Mouse (Mus musculus): ENCODE measurements around the gene Spink8. TPM values are rescaled to one million over a fixed set of nuclear protein-coding genes. Genes with fewer than 3 reads are reported as not detected.

The Spink8 gene
- total RNA-seq (2023) = not detected

DNA sequence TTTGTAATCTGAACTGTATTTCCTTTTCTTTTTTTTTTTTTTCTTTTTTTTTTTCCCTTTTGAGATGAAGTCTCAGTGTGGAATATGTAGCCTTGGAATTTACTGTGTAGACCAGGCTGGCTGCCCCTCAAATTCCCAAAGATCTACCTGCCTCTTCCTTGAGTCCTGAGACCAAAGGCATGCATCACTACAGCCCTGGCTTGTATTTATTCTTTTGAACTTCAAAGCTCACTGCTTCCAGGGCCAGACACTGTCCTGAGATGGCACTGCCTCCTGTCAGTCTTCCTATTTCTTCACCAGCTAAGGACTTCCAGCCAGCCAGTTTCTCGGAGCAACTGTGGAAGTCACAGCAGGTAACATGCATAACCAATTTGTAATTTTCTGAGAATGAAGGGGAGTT is at the start of gene Spink8:
Gene Spink8 (plus strand): TSS at position 301 of the 400 bp plus-strand sequence.

DNA sequence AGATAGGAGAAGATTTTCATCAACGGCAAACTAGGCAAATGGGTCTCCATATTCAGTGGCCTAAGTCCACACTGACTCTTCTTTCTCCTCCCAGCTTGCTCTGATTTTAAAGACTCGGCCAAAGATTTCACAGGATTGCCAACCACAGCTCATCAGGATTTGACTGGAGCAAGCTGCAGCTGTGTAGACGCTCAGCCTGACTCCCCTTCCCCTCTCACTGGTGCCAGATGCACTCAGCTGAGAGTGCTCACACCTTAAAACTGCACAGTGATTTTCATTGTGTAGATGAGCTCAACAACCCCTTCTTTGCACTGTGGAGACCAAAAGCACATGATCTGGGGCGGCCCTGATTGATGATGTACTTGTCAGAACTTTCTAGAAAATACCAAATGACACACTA is 21.5 kb upstream of the Spink8 start, which contains the start of gene Fbxw27:
Gene Fbxw27 (minus strand): TSS at position 101 of the 400 bp plus-strand sequence.

DNA sequence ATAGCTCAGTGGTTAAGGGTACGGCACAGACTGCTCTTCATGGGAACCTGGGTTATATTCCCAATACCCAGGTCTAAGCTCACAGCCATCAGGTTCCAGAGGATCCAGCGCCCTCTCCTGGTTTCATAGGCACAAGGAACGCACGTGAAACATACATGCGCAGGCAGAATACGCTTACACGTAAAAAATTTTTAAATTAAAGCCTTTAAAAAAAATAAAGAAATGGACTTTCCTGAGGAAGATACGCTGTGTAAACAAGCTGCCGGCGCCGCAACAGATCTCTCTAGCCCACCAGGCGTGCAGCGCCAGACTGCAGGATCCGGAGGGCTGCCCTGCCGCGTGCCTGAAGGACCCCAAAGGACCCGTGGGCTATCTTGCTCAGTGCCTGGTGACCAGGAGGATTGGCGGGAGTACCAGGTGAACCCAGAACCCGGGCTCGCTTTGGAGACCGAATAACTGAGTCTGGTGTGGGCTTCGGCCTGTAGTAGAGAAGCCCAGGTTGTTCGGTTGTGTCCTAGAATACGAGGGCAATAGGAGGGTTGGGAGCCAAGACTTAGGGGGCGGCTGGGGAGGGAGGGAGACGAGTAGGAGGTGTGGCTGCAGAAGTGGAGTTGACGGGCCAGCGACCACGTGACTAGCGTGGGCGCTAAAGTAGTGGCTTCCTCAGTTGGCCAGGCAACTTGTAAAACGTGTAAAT is 20.5 kb downstream of the Spink8 start, which contains the start of gene Nme6:
Gene Nme6 (plus strand): TSS at position 359 of the 697 bp plus-strand sequence.

DNA sequence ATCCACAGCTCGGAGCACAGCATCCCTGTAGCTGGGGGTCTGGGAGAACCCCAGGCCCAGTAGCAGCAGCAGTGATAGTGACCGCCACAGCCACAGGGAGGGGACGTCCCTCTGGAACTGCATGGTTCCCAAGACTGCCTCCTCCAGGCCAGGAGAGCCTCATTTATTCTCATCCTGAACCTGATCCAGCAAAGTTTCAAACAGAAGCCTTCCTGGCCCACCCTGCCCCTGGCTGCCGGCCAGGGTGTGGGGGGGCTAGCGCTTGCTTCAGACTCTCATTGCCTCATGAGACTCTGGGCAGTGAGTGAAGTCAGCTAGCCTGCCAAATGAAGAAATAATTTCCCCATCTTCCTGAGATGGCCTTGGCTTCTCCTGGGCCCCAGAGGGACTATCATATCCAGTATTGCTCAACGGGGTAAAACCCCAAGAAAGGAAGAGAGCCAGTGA is 37.3 kb downstream of the Spink8 start, which contains the start of gene Camp:
Gene Camp (minus strand): TSS at position 306 of the 447 bp plus-strand sequence.

DNA sequence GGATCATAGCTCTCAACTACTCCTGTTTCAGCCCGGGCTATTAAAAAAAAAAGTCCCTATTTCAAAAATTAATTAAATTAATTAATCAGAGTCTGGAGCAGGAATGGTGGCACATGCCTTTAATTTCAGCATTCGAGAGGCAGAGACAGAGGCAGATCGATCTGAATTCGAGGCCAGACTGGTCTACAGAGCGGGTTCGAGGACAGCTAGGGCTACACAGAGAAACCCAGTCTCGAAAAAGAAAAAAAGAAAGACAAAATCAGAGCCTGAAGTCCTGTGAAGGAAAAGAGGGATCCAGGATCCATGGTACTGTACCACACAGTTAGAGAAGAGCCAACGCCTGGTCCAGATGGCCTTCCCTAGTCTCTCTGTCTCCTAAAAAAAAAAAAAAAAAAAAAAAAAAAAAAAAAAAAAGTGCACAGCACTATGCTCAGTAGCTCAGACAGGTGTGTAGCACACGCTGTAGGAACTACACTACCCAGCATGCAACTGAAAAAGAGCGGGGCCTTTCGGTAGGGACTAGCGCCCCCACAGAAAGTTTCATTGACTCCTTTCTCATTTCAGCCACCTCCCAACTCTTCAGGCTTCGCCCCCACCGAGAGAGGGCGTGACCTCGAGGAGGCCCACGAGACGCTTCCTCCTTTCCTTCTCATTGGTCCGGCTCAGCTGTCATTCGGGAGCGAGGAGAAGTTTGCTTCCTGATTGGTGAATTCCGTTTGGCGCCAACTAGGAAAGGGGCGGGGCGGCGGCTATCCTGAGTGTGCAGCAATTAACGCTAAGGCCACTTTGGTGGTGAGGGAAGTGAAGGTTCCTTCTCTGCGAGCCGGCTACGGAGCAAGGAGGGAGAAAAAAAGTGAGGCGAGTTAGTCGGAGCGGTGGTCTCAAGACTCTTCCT is 63.0 kb downstream of the Spink8 start, which contains the start of gene Cdc25a:
Gene Cdc25a (plus strand): TSS at position 783 of the 895 bp plus-strand sequence.

Other genes starting within 250 kb of the Spink8 start
- gene Fbxw15, start 244.0 kb upstream of the Spink8 start, total RNA-seq (2023) = not detected
- gene Fbxw24, start 186.2 kb upstream of the Spink8 start, total RNA-seq (2023) = not detected
- gene Fbxw25, start 147.6 kb upstream of the Spink8 start, total RNA-seq (2023) = not detected
- not detected for gene Fbxw18, start 109.6 kb upstream of the Spink8 start, total RNA-seq (2023)
- gene Fbxw26, start 66.2 kb upstream of the Spink8 start, total RNA-seq (2023) = not detected
- gene Fbxw27, start 21.6 kb upstream of the Spink8 start, total RNA-seq (2023) = not detected
- 10 to 100 TPM in 1 of 2 experiments, 1 to 10 TPM in 1; 9.0 to 10.8 TPM for gene Nme6, start 20.5 kb downstream of the Spink8 start, total RNA-seq (2023)
- 1,000 to 10,000 TPM; 5,488 to 6,851 TPM for gene Camp, start 37.3 kb downstream of the Spink8 start, total RNA-seq (2023)
- gene Cdc25a, start 63.3 kb downstream of the Spink8 start, total RNA-seq (2023) = 10 to 100 TPM; 28.5 to 29.9 TPM
- gene Map4, start 119.2 kb downstream of the Spink8 start, total RNA-seq (2023) = 10 to 100 TPM; 88.8 to 93.6 TPM

Data from neutrophil, adult 59 days (primary cell).